Mouse (Mus musculus) T-cell, adult 2 months (primary cell): ENCODE data around the gene Cadps2.

Experiments
- DNase-seq: peaks from one replicate; pipeline ENCODE4 v3.0.0; 2022; ENCODE audit warnings: low spot score

Cadps2 gene

GRCm38 (mm10) chr6:23523710-23524109 lies 315.5 kb downstream of the Cadps2 start:
- DNase-seq: no peak

- DNase-seq: no peak
Observed at GRCm38 (mm10) chr6:23522556-23522955, 316.7 kb downstream of the Cadps2 start.

- DNase-seq: no peak
Observed at GRCm38 (mm10) chr6:23498611-23499010, 340.6 kb downstream of the Cadps2 start.

- DNase-seq: no peak
Observed at GRCm38 (mm10) chr6:23491804-23492203, 347.4 kb downstream of the Cadps2 start.

GRCm38 (mm10) chr6:23490431-23490830 lies 348.8 kb downstream of the Cadps2 start:
- DNase-seq: no peak

DNA sequence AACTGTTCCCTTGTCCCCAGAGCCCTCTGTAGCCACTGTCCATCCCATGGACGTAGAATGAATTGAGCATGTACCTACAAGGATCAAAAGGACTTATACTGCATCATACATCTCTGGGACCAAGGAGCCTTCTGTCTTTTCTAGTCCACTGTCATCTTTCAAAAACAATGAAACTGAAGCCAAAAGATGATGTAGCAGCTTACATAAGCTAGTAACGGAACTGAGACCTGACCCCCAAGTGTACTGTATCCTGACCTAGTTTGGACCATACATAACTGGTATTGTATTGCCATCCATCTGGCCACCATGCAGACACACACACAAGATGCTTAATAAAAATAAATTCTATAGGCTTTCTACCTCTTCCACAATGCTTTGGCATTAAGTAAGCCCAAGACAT lies 350.2 kb downstream of the Cadps2 start:
- DNase-seq: no peak

DNA sequence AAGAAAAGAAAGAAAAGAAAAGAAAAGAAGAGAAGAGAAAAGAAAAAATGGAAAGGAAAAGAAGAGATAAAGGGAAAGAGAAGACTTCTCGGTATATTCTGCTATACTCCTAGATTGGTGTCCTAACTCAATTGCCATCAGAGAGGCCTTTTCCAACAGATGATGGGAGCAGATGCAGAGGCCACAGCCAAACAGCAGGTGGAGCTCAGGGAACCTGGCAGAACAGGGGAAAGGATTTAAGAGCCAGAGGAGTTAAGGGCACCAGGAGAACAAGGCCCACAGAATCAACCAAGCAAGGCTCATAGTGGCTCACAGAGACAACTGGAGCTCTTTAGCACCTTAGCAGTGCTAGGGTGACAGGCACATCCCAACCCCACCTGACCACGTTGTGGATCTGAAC lies 366.5 kb downstream of the Cadps2 start:
- no peak for DNase-seq

GRCm38 (mm10) chr6:23471830-23472229 lies 367.4 kb downstream of the Cadps2 start:
- DNase-seq: no peak

- no peak for DNase-seq
Observed at GRCm38 (mm10) chr6:23467885-23468284, 371.3 kb downstream of the Cadps2 start.

DNA sequence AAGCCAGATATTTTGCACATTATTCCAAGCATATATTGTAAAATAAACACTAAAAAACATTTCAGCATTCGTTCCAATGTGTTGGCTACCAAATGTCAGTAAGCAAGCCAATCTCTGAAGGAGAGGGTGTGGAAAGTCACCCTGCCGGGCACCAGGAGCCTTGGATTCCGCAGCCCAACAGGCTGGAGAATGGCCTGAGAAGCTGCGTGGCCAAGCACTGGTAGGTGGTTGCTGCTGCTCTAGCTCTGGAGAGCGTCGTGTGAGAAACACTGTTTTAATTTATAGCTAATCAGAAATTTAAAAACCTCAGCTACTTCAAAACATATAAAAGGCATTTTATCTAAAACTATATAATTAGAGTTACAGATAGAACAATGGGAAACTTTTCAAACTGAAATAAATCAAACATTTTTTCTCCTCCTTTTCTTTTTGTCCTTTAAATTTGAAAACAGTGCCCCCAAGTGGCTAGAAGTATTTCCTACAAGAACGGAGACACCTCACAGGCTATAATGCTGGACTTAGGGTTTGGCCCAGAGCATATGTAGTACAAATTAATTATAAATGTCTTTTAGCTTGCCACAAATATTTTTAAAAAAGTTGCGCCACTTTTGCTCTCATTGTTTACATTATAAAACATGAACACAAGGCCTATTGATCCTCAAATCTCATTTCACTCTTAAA lies 376.5 kb downstream of the Cadps2 start:
- no peak for DNase-seq

DNA sequence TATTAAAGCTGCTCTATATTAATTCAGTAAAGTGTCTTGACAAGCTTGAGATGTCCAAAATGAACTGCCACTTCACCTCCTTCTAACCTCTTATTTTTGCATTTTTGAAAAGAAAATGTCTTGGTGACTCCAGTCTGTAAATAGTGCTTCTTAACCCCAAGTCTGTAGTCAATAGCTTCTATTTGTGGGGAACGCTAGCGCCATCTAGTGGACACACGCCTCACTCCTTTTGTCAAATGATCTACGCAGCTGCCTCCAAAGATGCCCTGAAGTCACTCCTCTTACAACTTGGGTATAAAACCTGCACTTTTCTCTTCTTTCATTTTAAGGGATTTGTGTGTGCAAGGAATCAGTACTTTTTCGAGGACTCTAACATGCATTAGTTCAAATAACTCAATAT lies 381.5 kb downstream of the Cadps2 start:
- DNase-seq: no peak

DNA sequence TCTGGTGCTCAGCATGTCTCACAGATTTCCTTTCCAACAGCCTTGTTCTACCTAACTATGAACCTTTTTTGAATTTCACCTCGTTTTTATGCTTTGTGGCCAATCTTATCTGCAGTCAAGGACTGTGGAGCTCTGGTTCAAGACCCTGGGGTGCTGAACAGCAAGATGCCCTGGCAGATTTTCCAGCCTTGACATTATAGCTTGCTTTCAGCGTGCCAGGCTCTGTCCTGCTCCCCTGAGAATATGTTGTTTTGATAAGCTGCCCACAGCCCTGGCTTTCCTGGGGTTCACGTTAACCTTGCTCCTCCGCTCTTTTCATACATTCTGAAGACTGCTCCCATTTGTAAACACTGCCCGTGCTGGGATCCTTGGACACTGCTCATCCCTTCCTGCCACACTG lies 385.3 kb downstream of the Cadps2 start:
- DNase-seq: no peak

GRCm38 (mm10) chr6:23439897-23440296 lies 399.3 kb downstream of the Cadps2 start:
- DNase-seq: no peak

DNA sequence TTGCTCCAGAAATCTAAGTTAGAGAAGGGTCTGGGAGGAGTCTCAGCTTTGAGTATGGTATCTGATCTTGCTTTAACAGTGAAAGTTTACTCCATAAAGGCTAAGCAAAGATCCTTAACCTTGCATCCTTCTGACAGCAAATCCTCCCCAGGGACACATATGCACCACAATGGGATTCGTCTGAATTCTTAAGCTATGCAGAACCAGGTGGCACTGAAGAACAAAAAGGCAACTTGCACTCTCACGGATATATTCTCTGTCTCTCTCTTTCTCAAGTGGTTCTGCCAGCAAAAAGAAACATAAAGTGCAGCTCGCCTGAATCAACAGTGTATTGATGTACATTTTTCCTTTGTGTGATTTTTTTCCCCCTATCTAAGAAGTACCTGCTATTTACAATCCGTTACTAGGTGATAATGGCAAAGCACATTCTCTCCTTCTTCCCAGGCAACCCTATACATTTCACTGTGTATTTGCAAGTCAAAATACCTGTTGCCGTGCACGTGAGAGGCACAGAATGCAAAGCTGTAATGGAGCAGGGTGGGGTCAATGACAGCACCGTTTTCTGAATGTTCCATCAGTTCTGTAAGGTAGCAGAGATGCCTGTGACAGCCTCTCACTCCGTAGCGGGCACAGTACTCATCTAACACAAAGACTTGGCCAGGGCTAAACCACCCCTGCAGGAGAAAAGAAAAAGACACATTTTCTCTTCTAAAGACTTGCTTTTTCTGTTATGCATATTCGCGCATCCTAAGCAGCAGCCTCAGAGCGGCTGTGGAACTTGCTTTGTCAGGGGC lies 428.8 kb downstream of the Cadps2 start:
- no peak for DNase-seq

GRCm38 (mm10) chr6:23394131-23394530 lies 445.1 kb downstream of the Cadps2 start:
- DNase-seq: no peak

- DNase-seq: no peak
Observed at GRCm38 (mm10) chr6:23392711-23393110, 446.5 kb downstream of the Cadps2 start.

GRCm38 (mm10) chr6:23386711-23387110 lies 452.5 kb downstream of the Cadps2 start:
- DNase-seq: no peak

- DNase-seq: no peak
Observed at GRCm38 (mm10) chr6:23383004-23383347, 456.2 kb downstream of the Cadps2 start.

DNA sequence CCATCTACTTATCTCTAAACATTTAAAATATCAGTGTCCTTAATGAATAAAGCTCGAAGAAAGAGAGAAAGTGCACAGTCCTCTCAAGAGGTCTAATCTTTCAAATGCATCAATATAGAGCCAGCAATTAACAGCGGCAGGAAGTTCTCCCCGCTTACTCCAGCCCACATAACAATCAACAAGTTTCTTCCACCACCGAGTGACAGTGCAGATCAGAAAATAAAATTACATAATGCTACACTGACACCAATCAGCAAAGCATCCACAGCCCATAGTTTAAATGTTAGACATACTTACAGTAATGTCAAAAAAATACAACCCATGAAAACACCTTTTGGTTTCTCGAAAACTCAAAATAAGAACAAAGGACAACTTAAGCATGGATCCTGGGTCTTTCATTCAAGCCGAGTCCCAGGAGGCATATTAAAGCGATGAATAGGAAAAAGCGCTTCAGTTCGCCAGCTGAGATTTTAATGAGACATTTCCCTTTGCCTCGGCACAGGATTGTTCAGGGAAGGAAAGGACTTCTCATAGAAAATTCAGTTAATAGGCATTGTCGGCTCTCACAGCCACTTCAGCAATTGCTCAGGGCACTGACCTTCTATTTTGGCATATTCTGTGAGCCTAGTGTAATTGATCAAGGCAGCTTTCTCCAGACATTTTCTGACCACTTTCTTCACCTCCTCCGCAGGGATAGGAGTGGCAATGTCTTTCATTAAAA lies 456.8 kb downstream of the Cadps2 start:
- DNase-seq: no peak

DNA sequence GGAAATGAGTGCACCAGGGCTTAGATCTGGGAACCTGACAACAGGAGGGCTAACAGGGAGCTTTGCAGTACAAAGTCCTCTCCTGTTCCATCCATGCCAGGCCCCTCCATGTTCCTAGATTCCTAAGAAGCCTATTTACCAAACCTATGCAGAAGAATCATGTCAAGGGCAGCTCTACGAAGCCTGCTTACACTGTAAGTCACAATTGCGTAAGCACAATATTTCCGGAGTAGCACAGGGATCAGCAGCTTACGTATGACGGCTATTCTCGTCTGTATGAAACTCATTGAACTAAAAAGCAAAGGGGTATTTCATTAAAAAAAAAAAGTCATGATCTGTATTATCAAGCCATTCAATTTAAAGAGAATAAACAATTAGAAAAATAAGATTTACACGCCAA lies 462.9 kb downstream of the Cadps2 start:
- DNase-seq: no peak

DNA sequence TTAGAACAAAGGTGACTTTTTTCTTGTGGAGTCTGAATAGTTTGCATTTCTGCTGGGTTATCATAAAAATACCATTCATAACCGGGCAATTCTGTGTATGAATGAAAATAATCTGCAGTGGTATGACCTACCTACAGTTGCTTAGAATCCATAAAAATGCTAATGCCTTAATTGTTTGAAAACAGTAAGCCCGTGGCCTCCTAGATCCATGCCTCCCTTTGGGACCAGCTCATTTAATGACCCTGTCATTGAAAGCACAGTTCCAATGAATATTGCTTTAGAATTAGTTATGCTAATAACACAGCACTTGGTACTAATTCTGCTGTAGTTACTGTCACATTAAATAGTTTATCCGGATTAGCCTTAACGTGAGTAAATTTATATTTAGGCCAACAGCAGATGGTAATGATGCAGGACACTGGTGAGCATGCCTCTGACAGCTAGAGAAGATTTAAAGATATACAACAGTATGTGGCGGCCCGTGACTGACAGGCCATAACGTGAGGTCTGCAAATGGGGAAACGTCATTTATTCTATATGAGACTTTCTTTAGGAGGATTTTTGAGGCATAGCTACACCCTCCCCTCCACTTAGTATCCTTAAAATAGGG lies 477.3 kb downstream of the Cadps2 start:
- DNase-seq: no peak

DNA sequence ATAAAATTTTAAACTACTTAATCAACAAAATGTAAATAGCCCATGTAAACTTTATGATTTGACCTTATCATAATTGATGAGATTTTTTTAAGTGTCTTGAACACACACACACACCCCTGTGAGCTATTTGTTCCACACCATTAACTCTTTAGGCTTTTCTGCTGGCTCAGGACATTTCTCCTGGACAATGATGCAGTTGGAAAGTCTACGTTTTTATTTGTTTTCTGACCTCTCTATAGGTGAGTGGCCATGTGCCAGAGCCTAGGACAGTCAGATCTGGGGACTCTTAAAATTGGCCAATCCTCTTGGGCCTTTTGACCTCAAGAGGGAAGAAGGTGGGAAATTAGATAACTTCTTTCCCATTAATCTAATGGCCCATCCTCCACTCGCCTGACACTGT lies 478.6 kb downstream of the Cadps2 start:
- no peak for DNase-seq

DNA sequence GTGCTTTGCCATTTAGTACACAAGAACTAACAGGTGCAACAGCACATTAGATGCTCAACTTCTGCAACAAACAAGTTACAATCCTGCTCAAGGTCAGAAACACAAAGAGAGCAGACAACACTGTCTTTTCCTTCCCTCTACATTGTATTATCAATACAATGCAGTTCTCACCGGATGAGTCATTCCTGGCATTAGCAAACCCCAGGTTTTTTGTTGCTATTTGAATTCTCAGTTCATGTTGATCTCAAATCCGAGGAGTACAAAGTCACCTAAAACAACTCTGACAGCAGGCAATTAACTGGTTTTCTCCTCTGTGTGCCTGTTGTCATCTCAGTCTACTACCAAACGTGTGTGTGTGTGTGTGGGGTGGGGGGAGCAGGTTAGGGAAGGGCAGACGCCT lies 483.1 kb downstream of the Cadps2 start:
- DNase-seq: no peak
